In genomic region chr17:33484020-33484419, GRCm38 (mm10) we compare ENCODE assay signal across 16 mouse cellular contexts. TPM values are rescaled to one million over a fixed set of nuclear protein-coding genes. Genes with fewer than 3 reads are reported as not detected.
DNase-seq lines count a peak whose midpoint lies in the region; ATAC-seq lines count a peak whose summit lies in the region.
"Had no signal": no experiment of that assay in that cellular context is flagged by ENCODE, and none has a peak within 500 bp of the region (broad histone marks: within the 10 kb centered on the region; RNA-seq: fewer than 3 reads in every experiment).

No protein-coding gene starts in this region.

- no peak overlapping the region for H3K27ac ChIP-seq in forebrain, embryonic 11.5 days (ENCODE audit: low read depth, low read length)
- H3K27ac ChIP-seq: heart, adult 2 months; liver, embryonic 12.5 days had no signal

- H3K9ac ChIP-seq in forebrain, embryonic 11.5 days (ENCODE audit: low read length): no peak overlapping the region
- H3K9ac ChIP-seq: liver, embryonic 12.5 days had no signal

- peak; percentile 96 to 98 for ATAC-seq in hematopoietic stem cell, adult 5-6 weeks (replicated peaks in 1 of 2; ENCODE audit: insufficient read depth in 1 of 2, low FRiP score in 2 of 2, low TSS enrichment in 1 of 2, low read depth in 1 of 2, poor library complexity in 2 of 2, severe bottlenecking in 2 of 2)
- no peak for ATAC-seq in forebrain, embryonic 11.5 days (replicated peaks; ENCODE audit: low FRiP score)
- ATAC-seq: liver, embryonic 12.5 days had no signal

- H3K27me3 ChIP-seq in forebrain, embryonic 11.5 days (ENCODE audit: control insufficient read depth, insufficient read depth, low read length): no peaks in the 10 kb centered on the region
- H3K27me3 ChIP-seq: liver, embryonic 12.5 days had no signal

- DNase-seq in spleen, adult 18-20 months: peak; percentile 19 to 21
- DNase-seq in spleen, adult 12 weeks (ENCODE audit: low spot score): no peak
- peak; percentile 81 for DNase-seq in naive thymus-derived CD4-positive, alpha-beta T cell, adult 2 months (ENCODE audit: low read depth)
- DNase-seq in thymus, postnatal 36 days: peak; percentile 80 to 90
- DNase-seq in ovary, adult 18-20 months (ENCODE audit: low spot score): no peak
- DNase-seq in forebrain, embryonic 11.5 days (ENCODE audit: low spot score): no peak
- no peak for DNase-seq in heart, postnatal 36 days
- DNase-seq: heart, adult 2 months; heart, postnatal 10 days; kidney, adult 2 months; right cerebral cortex, postnatal 25 days had no signal

- H3K4me2 ChIP-seq in forebrain, embryonic 11.5 days (ENCODE audit: low read depth, low read length, severe bottlenecking): no peak overlapping the region
- H3K4me2 ChIP-seq: liver, embryonic 12.5 days had no signal

- intact Hi-C loops in heart, postnatal 36 days (cut with DNase I): no loop called here

- H3K36me3 ChIP-seq in forebrain, embryonic 11.5 days (ENCODE audit: control insufficient read depth, insufficient read depth, low read length): no peaks in the 10 kb centered on the region
- H3K36me3 ChIP-seq: liver, embryonic 12.5 days had no signal

- H3K4me3 ChIP-seq in forebrain, embryonic 11.5 days (ENCODE audit: low read depth, low read length): no peak overlapping the region
- H3K4me3 ChIP-seq: heart, adult 2 months; liver, embryonic 12.5 days had no signal

- no peaks in the 10 kb centered on the region for H3K9me3 ChIP-seq in forebrain, embryonic 11.5 days (ENCODE audit: control insufficient read depth, low read length)
- H3K9me3 ChIP-seq: liver, embryonic 12.5 days had no signal

- H3K4me1 ChIP-seq in forebrain, embryonic 11.5 days (replicated peaks; ENCODE audit: control insufficient read depth, insufficient read depth, low read length): no peaks in the 10 kb centered on the region
- H3K4me1 ChIP-seq: liver, embryonic 12.5 days had no signal

- 62% methylated on average over 6 of the region's 6 CpGs for WGBS in forebrain, embryonic 11.5 days

RNA-seq across cellular contexts. Expression of gene Adamts10, which starts 40.0 kb away (rescaled TPM):
- total RNA-seq in hematopoietic stem cell, adult 5-6 weeks (2017): 49.4 and 63.8 TPM in 2 replicates
- 51.2 and 54.7 TPM in 2 replicates for polyA plus RNA-seq in forebrain, embryonic 11.5 days (2014; fragmentation: Nextera tagmentation; extraction: Ambion mirVana)
- 10 to 100 TPM; 18.3 to 19.7 TPM for total RNA-seq in heart, postnatal 36 days (2021)

RNA-seq across cellular contexts. Expression of gene Actl9, which starts 51.3 kb away (rescaled TPM):
- not detected in 2 replicates for total RNA-seq in hematopoietic stem cell, adult 5-6 weeks (2017)
- not detected in 2 replicates for polyA plus RNA-seq in forebrain, embryonic 11.5 days (2014; fragmentation: Nextera tagmentation; extraction: Ambion mirVana)
- total RNA-seq in heart, postnatal 36 days (2021): not detected
- total RNA-seq: adrenal gland, postnatal 4 days; heart, adult 2 months; heart, postnatal 10 days; left cerebral cortex, postnatal 10 days had no signal
- polyA plus RNA-seq: heart, adult 2 months; large intestine, adult 2 months; liver, embryonic 12.5 days had no signal

Comparison
In these comparisons a context has a peak if more than half of its experiments do, and no peak if none do; other contexts are left out.
1. DNase-seq: peak in spleen, adult 18-20 months (2 of 2), naive thymus-derived CD4-positive, alpha-beta T cell, adult 2 months (single experiment) and thymus, postnatal 36 days (2 of 2); none in spleen, adult 12 weeks (single experiment), ovary, adult 18-20 months (single experiment), forebrain, embryonic 11.5 days (single experiment) and heart, postnatal 36 days (0 of 2).